Mouse (Mus musculus) cerebellum, adult 2 months (tissue): Measurements from ENCODE around the gene Cdkl2.
A peak's percentile ranks its signal among the peaks of the same experiment; 100 is the strongest.

ENCODE experiments used
- CTCF ChIP-seq: fragments of 200-500 bp; IDR thresholded peaks from 2 replicates; pipeline ENCODE4 v1.5.1; 2011; ENCODE audit warnings: low read depth, mild to moderate bottlenecking, control low read depth, low read length, moderate library complexity, borderline replicate concordance; ENCODE audit not compliant: insufficient read depth
- POLR2A ChIP-seq: fragments of 200-500 bp; IDR thresholded peaks from 2 replicates; pipeline ENCODE4 v1.6.1; 2011; ENCODE audit warnings: low read length, control low read depth, borderline replicate concordance; ENCODE audit not compliant: insufficient read depth

- TF ChIP-seq CTCF (no peak), POLR2A (peak; percentile 78)
These were observed 39.8 kb upstream of the Cdkl2 start, which contains the start of gene G3bp2 for GRCm38 (mm10) chr5:92083417-92084038.
